Mouse (Mus musculus) neural tube, embryonic 11.5 days (tissue): Measurements from ENCODE around the gene Hip1. TPM values are rescaled to one million over a fixed set of nuclear protein-coding genes. Genes with fewer than 3 reads are reported as not detected.
A peak's percentile ranks its signal among the peaks of the same experiment; 100 is the strongest.

ENCODE experiments used
- ATAC-seq: fragments of 200-750 bp; cut with Nextera tagmentation; 2 replicates; pipeline ENCODE4 v1.8.0; 2017; ENCODE audit warnings: moderate number of reproducible peaks, mild to moderate bottlenecking, moderate TSS enrichment, moderate library complexity; ENCODE audit not compliant: insufficient read depth, low FRiP score, low TSS enrichment
- DNase-seq: peaks from one replicate; pipeline ENCODE4 v3.0.0-alpha.2; 2015; ENCODE audit warnings: low spot score
- H3K27ac ChIP-seq: fragments of 300-500 bp; sonication (generic); 2 replicates; pipeline ENCODE4 v1.5.1; 2014; ENCODE audit warnings: low read depth, mild to moderate bottlenecking, low read length
- H3K27me3 ChIP-seq: fragments of 300-500 bp; sonication (generic); 2 replicates; pipeline ENCODE4 v1.6.1; 2014; ENCODE audit warnings: mild to moderate bottlenecking, low read length, mixed read lengths; ENCODE audit not compliant: control insufficient read depth, insufficient read depth
- H3K36me3 ChIP-seq: fragments of 300-500 bp; sonication (generic); 2 replicates; pipeline ENCODE4 v1.6.1; 2014; ENCODE audit warnings: mild to moderate bottlenecking, low read length, moderate library complexity, mixed read lengths; ENCODE audit not compliant: control insufficient read depth, insufficient read depth
- H3K4me1 ChIP-seq: fragments of 300-500 bp; sonication (generic); 2 replicates; pipeline ENCODE4 v1.6.1; 2014; ENCODE audit warnings: low read length, mixed read lengths; ENCODE audit not compliant: control insufficient read depth, insufficient read depth
- H3K4me2 ChIP-seq: fragments of 300-500 bp; sonication (generic); 2 replicates; pipeline ENCODE4 v1.6.1; 2014; ENCODE audit warnings: low read depth, mild to moderate bottlenecking, moderate library complexity
- H3K4me3 ChIP-seq: fragments of 300-500 bp; sonication (generic); 2 replicates; pipeline ENCODE4 v1.5.1; 2014; ENCODE audit warnings: low read depth, low read length
- H3K9ac ChIP-seq: fragments of 300-500 bp; sonication (generic); 2 replicates; pipeline ENCODE4 v1.6.1; 2014; ENCODE audit warnings: mild to moderate bottlenecking, low read length
- H3K9me3 ChIP-seq: fragments of 300-500 bp; sonication (generic); 2 replicates; pipeline ENCODE4 v1.6.1; 2016; ENCODE audit warnings: low read length; ENCODE audit not compliant: control insufficient read depth
- WGBS: fragments of 180-500 bp; shearing (Covaris S2); extraction: QIAGEN DNeasy Blood & Tissue Kit; methylation state at CpG from one replicate; pipeline ENCODE4 v1.1.7; 2014; 5-methylcytosine and 5-hydroxymethylcytosine counted together
- polyA plus RNA-seq: library from polyadenylated mRNA; unstranded; fragments of >200 nt; fragmentation: Nextera tagmentation; extraction: Ambion mirVana; gene quantifications from 2 replicates; pipeline ENCODE4 v1.2.1, GENCODE M21; 2014

Hip1 gene
- polyA plus RNA-seq, 1 experiment from 2014 or later = 57.3 TPM

GRCm38 (mm10) chr5:135544032-135544558, 825 bp downstream of the Hip1 start:
- H3K27ac ChIP-seq = no peak overlapping the region
- 9% methylated on average over 15 of the region's 15 CpGs for WGBS
- DNase-seq (no peak), ATAC-seq (no peak)
- H3K36me3 ChIP-seq = no peaks in the 10 kb centered on the region
- H3K27me3 ChIP-seq = 0 out of 2 replicates have a peak, but pooled peaks cover 4% of the 10 kb centered on the region
- peak overlapping the region; percentile 55 for H3K4me3 ChIP-seq
- peak overlapping the region; percentile 79 for H3K4me2 ChIP-seq
- no peaks in the 10 kb centered on the region for H3K9me3 ChIP-seq
- H3K4me1 ChIP-seq = no peaks in the 10 kb centered on the region
- H3K9ac ChIP-seq = peak overlapping the region; percentile 54

- no peaks in the 10 kb centered on the region for H3K36me3 ChIP-seq
- H3K4me2 ChIP-seq = no peak overlapping the region
- no peak for ATAC-seq
- DNase-seq = no peak
- H3K27me3 ChIP-seq = no peaks in the 10 kb centered on the region
- WGBS = 81% methylated on average over 10 of the region's 10 CpGs
- no peak overlapping the region for H3K27ac ChIP-seq
- H3K9me3 ChIP-seq = no peaks in the 10 kb centered on the region
- no peak overlapping the region for H3K4me3 ChIP-seq
- no peaks in the 10 kb centered on the region for H3K4me1 ChIP-seq
- no peak overlapping the region for H3K9ac ChIP-seq
Measured at GRCm38 (mm10) chr5:135537794-135538214, 7.1 kb downstream of the Hip1 start.

- WGBS = 83% methylated on average over 4 of the region's 4 CpGs
- Histone ChIP-seq H3K4me1 (no peaks in the 10 kb centered on the region), H3K9ac (no peak overlapping the region), H3K27me3 (no peaks in the 10 kb centered on the region), H3K4me3 (no peak overlapping the region), H3K9me3 (no peaks in the 10 kb centered on the region), H3K36me3 (no peaks in the 10 kb centered on the region), H3K27ac (no peak overlapping the region), H3K4me2 (no peak overlapping the region)
- DNase-seq (no peak), ATAC-seq (no peak)
Measured at GRCm38 (mm10) chr5:135537326-135537725, 7.6 kb downstream of the Hip1 start.

GRCm38 (mm10) chr5:135535867-135536266, 9.1 kb downstream of the Hip1 start:
- Histone ChIP-seq H3K4me3 (no peak overlapping the region), H3K4me1 (no peaks in the 10 kb centered on the region), H3K27me3 (no peaks in the 10 kb centered on the region), H3K9ac (no peak overlapping the region), H3K4me2 (no peak overlapping the region), H3K36me3 (no peaks in the 10 kb centered on the region), H3K27ac (no peak overlapping the region), H3K9me3 (no peaks in the 10 kb centered on the region)
- DNase-seq (no peak), ATAC-seq (no peak)

GRCm38 (mm10) chr5:135533431-135533830, 11.5 kb downstream of the Hip1 start:
- Histone ChIP-seq H3K36me3 (no peaks in the 10 kb centered on the region), H3K9ac (no peak overlapping the region), H3K4me2 (no peak overlapping the region), H3K4me1 (no peaks in the 10 kb centered on the region), H3K4me3 (no peak overlapping the region), H3K27ac (no peak overlapping the region), H3K27me3 (no peaks in the 10 kb centered on the region), H3K9me3 (no peaks in the 10 kb centered on the region)
- DNase-seq (no peak), ATAC-seq (no peak)
- 88% methylated on average over 10 of the region's 10 CpGs for WGBS

- Histone ChIP-seq H3K27me3 (no peaks in the 10 kb centered on the region), H3K9me3 (no peaks in the 10 kb centered on the region), H3K27ac (no peak overlapping the region), H3K9ac (no peak overlapping the region), H3K36me3 (no peaks in the 10 kb centered on the region), H3K4me3 (no peak overlapping the region), H3K4me1 (no peaks in the 10 kb centered on the region), H3K4me2 (no peak overlapping the region)
- no peak for ATAC-seq
- 88% methylated on average over 11 of the region's 11 CpGs for WGBS
- DNase-seq = no peak
Measured at GRCm38 (mm10) chr5:135531306-135531845, 13.5 kb downstream of the Hip1 start.

GRCm38 (mm10) chr5:135529964-135530363, 15.0 kb downstream of the Hip1 start:
- no peak overlapping the region for H3K27ac ChIP-seq
- H3K36me3 ChIP-seq = no peaks in the 10 kb centered on the region
- DNase-seq = no peak
- 91% methylated on average over 2 of the region's 2 CpGs for WGBS
- H3K4me1 ChIP-seq = no peaks in the 10 kb centered on the region
- H3K27me3 ChIP-seq = no peaks in the 10 kb centered on the region
- H3K9ac ChIP-seq = no peak overlapping the region
- no peak overlapping the region for H3K4me2 ChIP-seq
- no peaks in the 10 kb centered on the region for H3K9me3 ChIP-seq
- H3K4me3 ChIP-seq = no peak overlapping the region
- ATAC-seq = no peak

- ATAC-seq (no peak), DNase-seq (no peak)
- H3K27me3 ChIP-seq = no peaks in the 10 kb centered on the region
- no peaks in the 10 kb centered on the region for H3K9me3 ChIP-seq
- no peak overlapping the region for H3K27ac ChIP-seq
- 81% methylated on average over 3 of the region's 3 CpGs for WGBS
- H3K4me2 ChIP-seq = no peak overlapping the region
- no peaks in the 10 kb centered on the region for H3K4me1 ChIP-seq
- H3K9ac ChIP-seq = no peak overlapping the region
- H3K4me3 ChIP-seq = no peak overlapping the region
- no peaks in the 10 kb centered on the region for H3K36me3 ChIP-seq
Measured at GRCm38 (mm10) chr5:135529310-135529709, 15.6 kb downstream of the Hip1 start.

GRCm38 (mm10) chr5:135527986-135528385, 16.9 kb downstream of the Hip1 start:
- Histone ChIP-seq H3K4me3 (no peak overlapping the region), H3K36me3 (no peaks in the 10 kb centered on the region), H3K9me3 (no peaks in the 10 kb centered on the region), H3K4me2 (no peak overlapping the region), H3K9ac (no peak overlapping the region), H3K27me3 (no peaks in the 10 kb centered on the region), H3K27ac (no peak overlapping the region), H3K4me1 (no peaks in the 10 kb centered on the region)
- ATAC-seq = no peak
- no peak for DNase-seq
- 27% methylated on average over 7 of the region's 7 CpGs for WGBS
